Mouse (Mus musculus) right cerebral cortex, postnatal 10 days (tissue): ENCODE measurements around the gene Magel2.
A peak's percentile ranks its signal among the peaks of the same experiment; 100 is the strongest.

Source experiments
- DNase-seq, 2 experiments: peaks; one replicate each; pipeline ENCODE4 v3.0.0; 2021; ENCODE audit warnings: low spot score in 2 of 2

Magel2 gene

GRCm38 (mm10) chr7:62376510-62377304, at the start of gene Magel2:
TSS of gene Magel2 (plus strand) at chr7:62377010.
- DNase-seq = peak; percentile 62 to 69

DNA sequence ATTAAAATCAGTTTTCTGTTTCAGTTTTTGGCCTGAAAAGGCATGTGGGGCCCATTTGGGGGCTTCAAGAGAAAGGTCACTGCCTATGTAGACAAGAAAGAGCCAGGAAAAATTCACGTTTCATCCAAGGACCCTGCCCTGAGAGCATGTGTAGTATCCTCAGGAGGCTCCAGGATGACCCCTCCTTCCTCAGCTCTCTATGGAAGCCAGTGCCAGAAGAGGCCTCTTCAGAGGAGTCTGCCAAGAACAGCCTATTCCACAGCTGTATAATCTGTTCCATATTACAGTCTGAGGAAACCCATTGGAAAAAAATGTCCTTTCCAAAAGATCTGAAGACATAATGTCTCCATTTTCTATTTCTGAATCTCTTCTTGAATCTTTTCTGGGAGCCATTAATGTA, 31.4 kb upstream of the Magel2 start:
- DNase-seq = no peak

DNA sequence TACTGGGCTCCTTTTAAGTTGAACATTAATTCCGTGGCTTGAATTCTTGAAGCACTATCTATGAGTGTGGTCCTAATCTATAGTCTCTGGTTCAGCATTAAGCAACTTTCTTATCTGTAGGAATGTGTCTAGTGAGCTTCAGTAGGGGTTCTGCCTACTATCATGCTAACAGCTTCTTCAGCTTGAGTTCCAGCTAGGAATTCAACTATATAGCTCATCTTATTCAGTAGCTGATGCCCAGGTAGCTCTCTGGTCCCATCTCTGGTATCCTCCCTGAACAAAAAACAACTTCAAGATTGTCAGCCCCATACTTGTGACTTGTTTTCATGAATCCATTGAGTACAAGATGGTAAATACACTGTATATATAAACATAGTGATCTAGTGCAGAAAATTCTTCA, 30.5 kb upstream of the Magel2 start, which contains the start of gene Ndn:
Gene Ndn, plus strand, starts transcription at position 301 of the 400 bp plus-strand sequence.
- DNase-seq = no peak

- DNase-seq = peak; percentile 88 to 91
Measured at GRCm38 (mm10) chr7:62348106-62348803, 28.6 kb upstream of the Magel2 start.

- peak; percentile 21 to 26 for DNase-seq
Measured at GRCm38 (mm10) chr7:62348804-62349190, 28.0 kb upstream of the Magel2 start.

DNA sequence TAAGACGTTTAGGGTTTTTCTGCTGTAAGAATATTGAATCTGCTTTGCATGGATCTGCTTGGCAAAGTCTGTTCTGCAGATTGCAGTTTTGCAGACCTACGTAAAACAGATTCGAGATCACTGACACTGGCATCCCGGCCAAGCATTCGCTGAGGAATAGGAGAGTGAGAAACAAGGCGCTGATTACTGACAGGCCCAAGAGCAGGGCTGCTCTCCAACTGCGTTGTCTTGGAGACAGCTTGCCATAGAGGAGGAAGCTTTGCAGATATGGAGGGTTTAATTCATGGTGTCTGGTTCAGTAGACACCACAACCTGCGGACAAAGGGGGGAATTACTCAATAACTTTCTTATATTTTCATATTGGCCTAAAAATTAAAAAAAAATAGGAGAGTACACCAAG, 25.5 kb upstream of the Magel2 start:
- DNase-seq = peak; percentile 24 to 32

DNA sequence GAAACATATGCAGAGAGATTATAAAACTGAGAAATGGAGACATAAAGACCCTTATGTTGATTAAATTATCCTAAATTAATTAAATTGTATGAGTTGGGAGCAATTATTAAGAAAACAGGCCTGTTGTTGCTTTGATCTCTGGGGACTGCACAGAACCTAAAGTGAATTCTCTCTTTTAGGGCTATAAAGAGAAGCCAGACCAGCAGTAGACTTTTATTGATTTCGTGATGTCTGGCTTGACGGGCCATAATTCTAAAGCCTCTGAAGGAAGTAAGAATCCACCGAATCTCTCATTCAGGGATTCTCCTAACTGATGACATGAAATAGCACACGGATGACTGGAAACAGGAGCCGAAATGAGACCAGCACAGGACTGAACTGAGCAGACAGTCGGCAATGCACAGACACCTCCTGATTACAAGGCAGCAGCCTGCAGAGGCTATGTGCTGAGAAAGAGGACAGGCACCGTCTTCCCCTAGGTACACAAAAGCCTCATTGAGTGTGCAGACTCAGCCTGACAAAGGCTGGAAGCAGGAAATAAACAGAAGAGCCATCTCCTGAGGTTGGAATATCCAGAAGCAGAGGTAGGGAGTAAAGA, 11.7 kb upstream of the Magel2 start:
- DNase-seq = no peak

DNA sequence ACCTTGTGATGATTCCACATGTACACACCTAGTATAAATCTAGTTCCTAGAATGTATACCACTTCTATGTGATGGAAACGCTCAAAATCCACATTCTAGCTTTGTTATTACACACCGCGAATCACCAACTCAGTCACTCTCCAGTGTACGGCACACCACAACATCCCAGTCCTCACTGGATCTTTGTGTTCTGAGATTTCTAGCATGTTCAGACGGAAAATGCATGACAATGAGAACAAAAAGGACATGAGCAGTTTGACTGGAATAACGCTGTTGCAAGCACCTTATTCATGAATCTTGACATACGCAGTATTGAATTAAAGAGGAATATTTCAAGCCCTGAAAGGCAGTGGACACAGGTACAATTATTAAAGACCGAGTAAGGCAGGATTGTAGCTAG, 10.1 kb upstream of the Magel2 start:
- no peak for DNase-seq

- peak in 1 of 2 experiments; percentile 26 for DNase-seq
Measured at GRCm38 (mm10) chr7:62375658-62376057, 1.2 kb upstream of the Magel2 start.

DNA sequence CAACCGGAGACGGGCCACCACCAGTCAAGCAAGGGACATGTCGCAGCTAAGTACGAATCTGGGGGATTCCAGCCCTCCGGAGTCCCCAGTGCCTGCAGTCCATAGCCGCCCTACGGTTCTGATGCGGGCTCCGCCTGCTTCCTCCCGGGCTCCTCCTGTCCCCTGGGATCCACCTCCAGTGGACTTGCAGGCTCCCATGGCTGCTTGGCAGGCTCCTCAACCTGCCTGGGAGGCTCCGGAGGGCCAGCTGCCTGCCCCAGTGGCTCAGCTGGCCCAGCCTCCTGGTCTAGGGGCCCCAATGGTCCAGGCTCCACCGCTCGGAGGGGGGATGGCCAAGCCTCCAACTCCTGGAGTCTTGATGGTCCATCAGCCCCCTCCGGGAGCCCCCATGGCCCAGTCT, 503 bp downstream of the Magel2 start:
- peak in 1 of 2 experiments; percentile 20 for DNase-seq

- no peak for DNase-seq
Measured at GRCm38 (mm10) chr7:62378529-62378928, 1.7 kb downstream of the Magel2 start.

DNA sequence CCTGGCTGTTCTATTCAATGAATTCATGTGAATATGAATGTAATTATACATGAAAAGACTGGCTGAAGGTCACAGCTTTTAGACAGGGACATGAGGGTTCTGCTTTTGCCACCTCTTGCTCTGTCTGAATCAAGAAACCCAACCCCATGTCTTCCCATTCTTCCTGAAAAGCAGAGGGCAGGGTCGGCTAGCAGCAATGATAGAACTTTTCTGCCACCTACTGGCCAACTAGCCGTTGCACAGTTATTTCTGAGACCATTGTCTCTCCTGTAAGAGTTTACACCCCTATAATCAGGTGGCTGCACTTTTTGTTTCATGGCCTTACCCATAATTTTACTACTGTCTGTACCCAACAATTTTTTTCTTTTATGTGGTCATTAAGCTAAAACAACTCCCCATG, 5.6 kb downstream of the Magel2 start:
- DNase-seq = peak; percentile 39 to 52

DNA sequence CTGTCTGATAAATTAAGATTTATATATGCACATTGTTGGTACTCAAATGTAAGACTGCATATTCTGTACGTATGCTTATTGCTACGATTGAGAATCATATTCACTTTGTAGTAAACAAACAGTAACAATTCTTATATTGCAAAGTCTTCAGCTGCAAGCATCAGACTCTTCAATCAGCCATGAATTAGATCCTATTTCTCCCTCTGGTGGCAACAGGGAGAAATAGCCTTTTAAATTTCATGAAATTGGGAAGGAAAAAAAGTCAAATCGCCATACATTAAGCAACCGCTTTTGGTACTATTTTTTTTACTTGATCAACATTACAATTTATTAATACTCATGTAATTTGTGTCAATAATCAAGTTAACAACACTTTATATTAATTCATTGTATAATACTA, 11.5 kb downstream of the Magel2 start:
- no peak for DNase-seq

GRCm38 (mm10) chr7:62392202-62392601, 15.4 kb downstream of the Magel2 start:
- DNase-seq = no peak

GRCm38 (mm10) chr7:62406573-62407050, 29.8 kb downstream of the Magel2 start:
- peak; percentile 58 to 59 for DNase-seq

- DNase-seq = no peak
Measured at GRCm38 (mm10) chr7:62407803-62408202, 31.0 kb downstream of the Magel2 start.

GRCm38 (mm10) chr7:62415222-62415621, 38.4 kb downstream of the Magel2 start:
- no peak for DNase-seq

DNA sequence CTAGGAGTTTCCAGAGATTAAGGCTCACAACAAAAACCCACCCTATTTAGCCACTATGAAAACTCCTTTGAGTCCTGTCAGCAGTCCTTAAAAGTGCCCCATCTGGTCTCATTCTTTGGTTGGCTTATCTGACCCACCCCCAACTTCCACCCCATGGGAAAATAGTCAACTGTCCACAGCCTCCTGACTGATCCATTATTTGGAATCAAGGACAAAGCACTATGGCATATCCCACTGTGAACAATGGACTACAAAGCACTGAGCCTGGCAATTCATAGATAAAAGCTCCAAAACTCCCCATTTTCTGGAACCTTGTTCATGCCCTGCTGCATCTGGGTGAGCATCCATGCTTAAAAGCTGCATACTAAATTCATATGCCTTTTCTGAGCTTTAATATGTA, 39.4 kb downstream of the Magel2 start:
- DNase-seq = no peak

- DNase-seq = no peak
Measured at GRCm38 (mm10) chr7:62418346-62418745, 41.5 kb downstream of the Magel2 start.

GRCm38 (mm10) chr7:62419105-62419492, 42.3 kb downstream of the Magel2 start:
- DNase-seq = no peak

DNA sequence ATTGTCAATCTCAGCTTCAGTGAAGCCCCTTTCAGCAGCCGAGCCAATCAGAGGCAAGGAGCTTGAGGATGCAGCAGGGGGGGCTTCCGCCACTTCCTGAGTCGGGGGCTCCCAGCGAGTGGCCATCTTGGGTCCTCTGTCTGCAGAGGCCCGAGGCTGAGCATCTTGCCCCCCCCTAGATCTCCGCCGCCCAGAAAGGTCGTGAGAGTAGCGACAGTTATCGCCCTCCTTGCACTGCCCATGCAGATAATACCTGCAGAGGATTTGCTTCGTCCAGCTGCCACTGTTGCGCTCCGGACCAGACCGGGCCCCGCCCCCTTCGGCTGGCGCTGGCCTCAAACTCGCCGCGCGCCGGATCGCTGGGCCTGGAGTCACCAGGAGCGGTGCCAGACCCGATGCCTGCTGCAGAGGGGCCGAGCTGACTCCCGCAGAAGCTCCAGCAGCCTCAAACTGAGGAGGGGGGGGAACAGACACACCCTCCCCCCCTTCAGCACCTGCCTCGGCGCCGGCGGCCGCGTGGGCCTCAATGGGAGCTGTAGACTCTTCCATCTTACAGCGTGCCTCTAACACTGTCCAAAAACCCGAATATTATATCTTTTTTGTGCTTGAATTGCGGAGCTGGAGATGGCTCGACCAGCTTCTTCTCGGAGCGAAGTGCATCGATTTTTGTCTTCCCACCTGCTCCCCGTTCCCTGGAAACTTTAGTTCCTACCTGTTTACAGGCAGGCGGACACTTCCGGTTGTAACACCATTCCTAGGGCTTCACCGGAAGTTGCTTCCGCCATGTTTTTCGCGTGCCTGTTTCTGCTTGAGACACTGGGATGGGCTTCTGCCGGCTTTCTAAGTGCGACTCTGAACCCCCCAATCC, 42.9 kb downstream of the Magel2 start, which contains the start of gene Mkrn3:
Gene Mkrn3, minus strand, starts transcription at position 647 of the 868 bp plus-strand sequence.
- peak; percentile 89 to 92 for DNase-seq
